Mouse (Mus musculus) heart, adult 11 months (tissue): Measurements from ENCODE around the gene Lrrc75a.

ENCODE experiments used
- DNase-seq: peaks from one replicate; pipeline ENCODE4 v3.0.0; 2022

Gene Lrrc75a

DNA sequence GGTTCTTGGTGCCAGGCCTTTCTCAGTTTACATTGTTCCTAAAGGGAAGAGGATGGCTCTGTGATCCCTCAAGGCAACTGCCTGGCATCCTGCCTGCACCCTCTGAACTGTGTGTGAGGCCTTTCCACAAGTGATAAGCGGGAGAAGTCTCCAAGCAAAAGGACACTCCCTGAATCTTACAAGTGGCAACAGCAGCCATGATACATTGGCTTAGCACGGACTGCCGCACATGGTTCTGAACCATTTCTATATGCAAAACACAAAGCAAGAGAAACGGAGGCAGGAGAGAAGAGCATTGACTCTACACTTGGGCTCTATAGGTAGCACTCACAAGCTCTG, 3.0 kb downstream of the Lrrc75a start:
- peak; percentile 91 for DNase-seq

DNA sequence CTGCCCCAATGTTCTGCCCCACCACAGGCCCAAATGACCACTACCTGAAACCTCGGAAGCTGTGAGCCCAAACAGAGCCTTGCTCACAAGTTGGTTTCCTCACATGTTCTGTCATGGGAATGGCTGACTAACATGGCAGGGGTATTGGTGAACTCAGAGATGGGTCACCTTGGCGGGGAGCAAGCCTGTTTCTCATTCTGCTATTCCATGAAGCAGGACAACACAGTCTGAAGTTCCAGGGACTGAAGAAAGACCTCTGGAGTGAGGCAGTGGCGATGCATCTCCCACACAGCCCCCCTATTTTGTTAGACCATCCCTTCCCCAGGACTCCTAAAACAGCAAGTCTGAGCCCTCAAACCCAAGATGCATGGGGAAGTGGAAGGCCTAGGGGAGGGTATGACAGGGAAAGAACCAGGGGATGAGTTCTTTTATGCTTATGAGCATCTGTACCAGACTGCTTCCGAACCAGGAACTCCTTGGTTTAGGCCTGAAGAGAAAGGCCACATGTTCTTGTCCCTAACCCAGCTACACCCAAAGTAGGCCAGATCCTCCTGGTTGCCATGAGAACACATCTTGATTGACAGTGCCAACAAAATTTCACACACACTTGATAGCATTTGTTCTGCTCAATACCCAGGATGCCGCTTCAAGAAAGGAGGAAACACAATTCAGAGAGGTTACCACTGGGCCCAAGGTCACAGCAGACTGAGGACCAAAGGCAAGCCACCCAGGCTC, 3.6 kb downstream of the Lrrc75a start:
- DNase-seq: peak; percentile 86

- DNase-seq: peak; percentile 92
Observed at GRCm38 (mm10) chr11:62643681-62644363, 4.5 kb downstream of the Lrrc75a start.

DNA sequence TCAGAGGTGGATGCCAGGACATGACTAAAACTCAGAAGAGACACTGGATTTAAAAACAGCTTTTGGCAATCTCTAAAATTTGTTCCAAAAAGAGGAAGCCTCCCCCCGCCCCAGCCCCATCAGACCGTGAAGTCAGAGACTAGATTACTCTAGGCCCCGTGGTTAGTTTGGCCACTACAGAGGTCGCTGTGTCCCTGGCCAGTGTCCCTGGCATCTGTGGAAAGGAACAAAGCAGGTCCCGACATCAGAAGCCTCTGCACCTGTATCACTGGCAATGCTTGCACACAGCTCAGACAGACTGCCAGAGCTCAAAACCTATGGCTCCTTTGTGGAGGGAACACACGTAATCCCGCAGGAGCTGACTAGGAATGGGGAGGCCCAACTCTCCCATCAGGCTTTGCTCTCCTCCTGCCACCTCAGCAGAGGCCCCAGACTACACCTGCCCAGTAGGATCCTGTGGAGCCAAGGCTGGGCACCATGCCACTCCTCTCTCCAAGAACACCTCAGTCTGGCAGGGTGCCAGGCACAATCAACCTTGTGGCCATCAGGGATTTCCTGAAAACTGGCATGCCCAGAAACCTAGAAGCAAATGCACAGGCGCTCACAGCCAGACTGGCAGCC, 5.2 kb downstream of the Lrrc75a start:
- DNase-seq: peak; percentile 96

DNA sequence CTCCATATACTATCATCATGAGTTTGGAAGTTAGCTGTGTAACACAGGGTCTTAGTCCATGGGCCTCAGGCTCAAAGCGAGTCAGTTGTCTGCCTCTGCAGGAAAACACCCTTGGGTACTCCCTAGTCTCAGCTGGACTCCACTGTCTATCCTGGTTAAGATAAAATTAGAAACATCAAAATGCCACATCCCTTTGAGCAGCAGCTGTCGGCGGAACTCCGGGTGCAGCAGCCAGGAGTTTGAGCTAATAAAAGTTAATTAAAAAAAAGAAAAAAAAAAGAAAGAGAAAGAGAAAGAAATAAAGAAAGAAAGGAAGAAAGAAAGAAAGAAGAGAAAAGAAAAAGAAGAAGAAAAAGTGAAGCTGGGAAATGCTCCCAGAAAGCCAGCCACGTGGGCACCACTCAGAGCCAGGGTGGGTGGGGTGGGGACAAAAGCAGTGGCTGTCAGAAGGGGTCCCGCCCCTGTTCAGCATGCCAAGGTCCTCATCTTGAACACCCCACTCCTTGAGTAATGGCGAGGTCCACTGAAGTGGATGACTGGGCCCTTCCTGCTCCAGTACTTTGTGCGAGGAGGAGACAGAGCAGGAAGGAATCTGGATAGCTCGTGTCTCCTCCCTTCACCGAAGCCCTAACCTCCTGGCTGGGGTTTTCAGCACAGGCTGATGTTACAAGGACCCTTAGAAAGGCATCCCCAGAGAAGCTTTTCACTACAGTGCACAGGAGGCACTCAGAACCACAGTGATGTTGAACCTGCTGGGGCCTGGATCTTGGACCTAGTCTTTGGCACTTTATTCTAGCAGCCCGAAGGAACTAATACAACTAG, 6.1 kb downstream of the Lrrc75a start:
- DNase-seq: peak; percentile 90

- DNase-seq: no peak
Observed at GRCm38 (mm10) chr11:62640378-62640777, 7.9 kb downstream of the Lrrc75a start.

DNA sequence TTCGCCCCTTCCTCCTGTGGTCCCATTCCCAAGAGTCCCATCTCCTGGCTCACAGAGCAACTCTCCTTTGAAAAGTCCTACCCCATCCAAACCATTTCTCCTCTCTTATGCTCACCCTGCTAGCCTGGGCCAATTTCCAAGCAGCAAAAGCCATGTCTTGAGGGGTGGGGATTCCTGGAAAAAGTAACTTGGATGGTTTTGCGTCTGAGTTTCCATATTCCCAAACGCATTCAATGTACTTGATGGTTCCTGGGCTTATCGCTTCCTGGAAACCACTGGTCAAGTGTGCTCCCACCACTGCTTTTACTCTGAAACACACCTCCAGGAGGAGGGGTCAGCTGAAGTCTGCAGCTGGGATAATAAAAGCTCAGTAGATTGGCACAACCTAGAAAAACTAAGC, 9.9 kb downstream of the Lrrc75a start:
- DNase-seq: peak; percentile 86

GRCm38 (mm10) chr11:62637806-62638205, 10.5 kb downstream of the Lrrc75a start:
- DNase-seq: peak; percentile 85

DNA sequence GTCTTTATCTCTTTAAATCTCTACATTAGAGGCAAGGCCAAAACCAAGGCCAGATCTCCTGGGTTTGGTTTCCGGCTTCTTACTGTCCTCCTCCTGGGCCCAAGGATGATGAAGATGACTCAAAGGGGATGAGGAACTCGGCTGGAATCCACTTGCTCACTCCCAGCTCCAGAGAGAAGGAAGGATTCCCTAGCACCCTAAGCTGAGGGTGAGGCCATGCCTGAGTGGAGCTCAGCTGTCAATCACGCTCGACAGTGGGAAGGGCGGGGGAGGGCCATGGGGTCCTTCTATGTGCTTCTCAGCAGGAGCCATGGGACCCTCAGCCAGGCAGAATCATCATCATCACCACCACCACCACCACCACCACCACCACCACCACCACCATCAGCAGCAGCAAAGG, 10.9 kb downstream of the Lrrc75a start:
- DNase-seq: peak; percentile 91

- peak; percentile 97 for DNase-seq
Observed at GRCm38 (mm10) chr11:62636840-62637221, 11.5 kb downstream of the Lrrc75a start.

GRCm38 (mm10) chr11:62636105-62636839, 12.1 kb downstream of the Lrrc75a start:
- peak; percentile 92 for DNase-seq

DNA sequence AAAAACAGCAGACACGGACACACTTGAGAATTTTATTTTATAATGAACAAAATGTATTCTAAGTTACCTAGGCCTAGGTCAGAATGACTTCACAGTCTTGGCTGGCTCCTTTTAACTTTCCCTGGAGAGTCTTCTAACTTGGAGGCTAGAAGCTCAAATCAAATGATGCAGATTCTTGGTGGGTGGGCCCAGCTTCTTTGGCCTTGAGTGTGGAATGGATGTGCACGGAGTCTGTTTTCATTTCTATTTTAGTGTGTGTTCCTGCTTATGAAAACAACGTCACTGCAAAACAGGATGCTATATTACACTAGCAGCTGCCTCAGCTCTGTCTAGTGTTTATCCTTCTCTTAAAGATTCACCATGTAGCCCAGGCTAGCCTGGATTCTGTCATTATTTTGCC, 12.9 kb downstream of the Lrrc75a start:
- DNase-seq: peak; percentile 95

DNA sequence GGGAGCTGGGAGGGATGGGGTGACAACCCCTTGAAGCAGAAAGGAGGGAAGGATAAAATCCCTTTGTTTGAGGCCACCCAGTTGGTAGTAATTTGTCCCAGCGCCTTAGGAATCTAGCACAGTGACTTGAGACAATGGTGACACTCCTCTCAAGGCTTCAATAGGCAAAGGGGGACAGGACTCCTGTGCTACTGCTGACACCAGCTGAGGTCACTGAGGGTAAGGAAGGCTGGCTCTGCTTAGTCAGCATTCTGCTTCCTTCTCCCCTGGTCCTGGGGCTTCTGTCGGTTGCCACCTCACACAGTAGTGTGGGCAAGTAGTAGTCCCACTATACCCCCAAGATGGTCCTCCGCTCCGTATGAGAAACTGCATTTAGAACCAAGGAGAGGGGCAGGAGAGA, 17.2 kb downstream of the Lrrc75a start:
- DNase-seq: no peak

DNA sequence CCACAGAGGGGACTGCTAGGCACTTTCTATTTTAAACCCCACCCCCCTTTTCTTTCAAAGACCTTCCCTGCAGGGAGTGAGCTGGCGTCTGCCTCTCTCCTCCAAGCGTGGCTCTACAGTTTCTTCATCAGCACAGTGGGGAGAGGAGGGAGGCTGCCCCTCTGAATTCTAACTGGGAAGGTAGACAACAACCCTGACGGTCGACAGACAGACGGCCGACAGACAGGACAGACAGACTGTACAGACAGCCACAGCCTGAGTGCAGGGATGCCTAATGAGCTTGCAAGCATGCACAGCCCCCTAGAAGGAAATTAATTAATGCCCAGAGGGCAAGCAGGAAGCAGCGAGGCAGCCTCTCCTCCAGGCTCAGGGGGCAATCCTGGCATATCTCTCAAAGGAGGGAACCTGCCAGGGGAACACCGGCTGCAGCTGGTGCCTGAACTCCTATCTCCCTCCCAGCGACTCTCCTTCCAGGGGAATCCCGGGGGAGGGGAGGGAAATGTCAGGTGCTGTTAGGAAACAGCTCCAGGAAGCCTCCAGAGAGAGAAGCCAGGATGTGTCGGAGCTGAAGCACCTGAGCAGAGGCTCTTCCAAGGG, 18.0 kb downstream of the Lrrc75a start:
- DNase-seq: peak; percentile 88

- peak; percentile 92 for DNase-seq
Observed at GRCm38 (mm10) chr11:62629352-62630224, 18.7 kb downstream of the Lrrc75a start.

- peak; percentile 94 for DNase-seq
Observed at GRCm38 (mm10) chr11:62624341-62625291, 23.7 kb downstream of the Lrrc75a start.

DNA sequence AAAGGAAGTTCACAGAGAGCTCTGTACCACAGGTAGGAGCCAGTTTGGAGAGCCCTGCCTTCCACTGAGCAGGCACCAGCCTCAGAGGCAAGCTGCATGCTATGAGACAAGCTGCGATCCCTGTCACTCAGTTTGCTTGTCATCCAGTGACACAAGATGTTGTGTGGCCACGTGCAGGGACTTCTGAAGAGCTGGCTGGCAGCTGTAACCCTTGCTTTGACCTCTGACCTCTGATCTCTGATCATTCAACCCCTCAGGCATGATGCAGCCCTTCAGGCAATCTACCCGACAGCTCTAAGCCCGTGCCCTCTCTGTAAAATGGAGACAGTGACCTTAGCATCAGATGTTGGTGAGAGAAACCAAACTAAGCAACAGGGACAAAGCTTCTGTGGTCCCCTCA, 25.5 kb downstream of the Lrrc75a start:
- DNase-seq: peak; percentile 86

DNA sequence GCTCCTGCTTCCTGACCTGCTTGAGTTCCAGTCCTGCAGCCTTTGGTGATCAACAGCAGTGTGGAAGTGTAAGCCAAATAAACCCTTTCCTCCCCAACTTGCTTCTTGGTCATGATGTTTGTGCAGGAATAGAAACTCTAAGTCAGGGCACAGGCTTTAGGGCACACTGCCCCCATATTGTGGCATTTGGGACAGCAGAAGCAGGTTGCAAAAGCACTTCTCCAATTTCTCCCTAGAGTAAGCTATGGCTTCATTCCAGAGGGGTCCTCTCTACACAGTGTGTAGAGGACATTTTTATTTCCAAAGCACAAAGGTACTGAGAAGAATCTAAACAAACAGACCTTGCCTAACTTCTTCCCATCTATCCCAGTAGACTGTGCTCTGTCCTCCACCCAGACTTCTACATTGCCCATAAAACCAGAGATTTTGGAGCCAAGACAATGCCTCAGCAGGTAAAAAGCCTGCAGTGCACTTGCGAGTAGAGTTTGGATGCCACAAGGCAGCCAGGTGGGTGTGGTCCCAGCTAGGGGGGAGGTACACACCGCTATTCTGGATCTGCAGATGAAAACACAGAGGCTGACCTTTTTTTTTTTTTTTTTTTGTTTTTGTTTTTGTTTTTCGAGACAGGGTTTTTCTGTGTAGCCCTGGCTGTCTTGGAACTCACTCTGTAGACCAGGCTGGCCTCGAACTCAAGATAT, 26.6 kb downstream of the Lrrc75a start:
- DNase-seq: peak; percentile 79

DNA sequence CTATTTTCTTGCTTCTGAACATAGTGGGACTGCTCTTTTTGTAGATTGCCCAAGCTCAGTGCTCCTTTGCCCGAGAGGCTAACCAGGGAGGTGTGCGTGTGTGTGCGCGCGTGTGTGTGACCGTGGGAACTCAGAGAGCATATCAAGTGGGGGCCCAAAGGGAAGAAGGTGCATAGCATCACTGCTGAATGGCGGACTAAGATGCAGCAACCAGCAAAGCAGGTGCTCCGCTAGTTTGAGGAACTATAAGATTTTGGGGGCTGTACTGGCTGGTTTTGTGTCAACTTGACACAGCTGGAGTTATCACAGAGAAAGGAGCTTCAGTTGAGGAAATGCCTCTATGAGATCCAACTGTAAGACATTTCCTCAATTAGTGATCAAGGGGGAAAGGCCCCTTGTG, 27.2 kb downstream of the Lrrc75a start:
- no peak for DNase-seq
